Mouse (Mus musculus) stomach, postnatal 0 days (tissue): Measurements from ENCODE around the gene Cda.

ENCODE experiments used
- CTCF ChIP-seq: IDR thresholded peaks from 2 replicates; pipeline ENCODE4 v1.5.1; 2016; ENCODE audit warnings: antibody characterized with exemption, low read depth, mild to moderate bottlenecking, moderate library complexity
- EP300 ChIP-seq: optimal IDR thresholded peaks from 2 replicates; pipeline ENCODE3; 2016; ENCODE audit warnings: antibody characterized with exemption

- TF ChIP-seq CTCF (peak; percentile 87), EP300 (no peak)
Measured at GRCm38 (mm10) chr4:138311595-138311994, 56.2 kb downstream of the Cda start.
